Mouse (Mus musculus): ENCODE measurements around the gene Irf2bp1.
A peak's percentile ranks its signal among the peaks of the same experiment; 100 is the strongest.

Gene Irf2bp1

DNA sequence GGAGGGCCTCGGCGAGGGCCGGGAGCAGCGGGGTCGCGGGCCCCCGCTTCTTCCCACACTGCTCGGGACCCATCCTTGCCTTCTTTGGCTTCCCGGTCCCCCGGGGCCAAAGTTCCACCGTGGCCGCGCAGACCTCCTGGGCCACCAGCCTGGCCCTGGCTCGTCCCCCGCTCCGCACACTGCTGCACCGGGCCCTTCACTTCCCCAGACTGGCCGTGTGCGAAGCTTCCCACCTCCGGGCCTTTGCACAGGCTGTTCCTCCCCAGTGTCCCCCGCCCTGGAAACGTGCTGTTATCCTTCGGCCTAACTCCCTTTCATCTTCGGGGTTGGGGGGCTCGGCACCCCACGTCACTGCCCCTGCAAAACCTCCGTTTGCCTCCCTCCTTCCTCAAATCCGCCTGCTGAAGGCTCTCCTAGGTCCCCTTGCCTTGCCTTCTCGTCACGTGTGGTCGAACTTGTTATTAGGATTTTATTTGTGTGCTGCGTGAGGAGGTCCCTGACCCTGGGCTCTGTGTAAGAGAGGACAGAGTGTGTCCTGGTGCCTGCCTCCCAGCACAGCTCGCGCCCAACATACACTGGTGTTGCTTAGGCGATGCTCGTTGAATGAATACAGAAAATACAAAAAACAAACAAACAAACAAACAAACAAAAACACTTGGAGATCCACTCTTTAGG, 20.9 kb downstream of the Irf2bp1 start:
- no peak for DNase-seq (ENCODE audit: extremely low spot score, low read depth, low spot score)

DNA sequence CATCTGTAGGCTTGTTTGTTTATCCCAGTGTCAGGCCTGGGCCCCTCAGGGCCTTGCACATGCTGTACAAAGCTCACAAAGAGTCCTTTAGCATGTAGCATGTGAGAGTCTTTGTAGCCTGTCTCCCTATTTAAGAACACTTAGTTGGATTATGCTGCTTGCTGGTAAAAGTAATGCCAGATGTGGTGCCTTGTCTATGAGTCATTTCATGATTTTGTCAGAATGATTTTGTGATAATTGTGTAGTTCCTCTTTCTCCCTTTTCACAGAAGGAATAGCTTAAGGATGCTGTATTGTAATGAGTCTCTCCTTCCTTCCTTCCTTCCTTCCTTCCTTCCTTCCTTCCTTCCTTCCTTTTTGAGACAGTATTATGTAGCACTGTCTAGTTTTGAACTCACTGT, 24.2 kb downstream of the Irf2bp1 start:
- no peak for DNase-seq (ENCODE audit: extremely low spot score, low read depth, low spot score)

DNA sequence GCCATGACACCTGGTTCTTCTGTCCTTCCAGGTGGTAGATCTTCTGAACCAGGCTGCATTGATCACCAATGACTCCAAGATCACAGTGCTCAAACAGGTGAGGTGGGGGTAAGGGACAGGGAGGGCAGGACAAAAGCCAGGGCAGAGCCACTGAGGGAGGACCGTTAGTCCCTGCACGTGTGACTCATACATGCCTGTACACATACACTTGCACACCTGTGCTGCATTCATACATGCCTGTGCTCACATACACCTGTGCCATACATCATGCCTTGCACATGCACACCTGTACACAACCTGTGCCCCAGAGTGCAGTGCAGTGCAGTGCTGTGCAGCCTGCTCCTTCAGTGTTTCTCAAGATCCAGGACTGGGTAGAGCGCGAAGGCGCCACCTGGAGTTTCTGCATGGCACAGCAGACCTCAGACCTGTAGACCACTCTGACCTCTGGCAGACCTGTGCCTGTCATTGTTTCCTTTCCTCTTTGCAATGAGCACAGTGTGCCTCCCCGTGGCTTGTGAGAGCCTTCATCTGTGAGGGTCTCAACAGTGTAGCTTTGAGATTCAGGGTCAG, 25.3 kb downstream of the Irf2bp1 start:
- DNase-seq (ENCODE audit: extremely low spot score, low read depth, low spot score): peak; percentile 37

DNA sequence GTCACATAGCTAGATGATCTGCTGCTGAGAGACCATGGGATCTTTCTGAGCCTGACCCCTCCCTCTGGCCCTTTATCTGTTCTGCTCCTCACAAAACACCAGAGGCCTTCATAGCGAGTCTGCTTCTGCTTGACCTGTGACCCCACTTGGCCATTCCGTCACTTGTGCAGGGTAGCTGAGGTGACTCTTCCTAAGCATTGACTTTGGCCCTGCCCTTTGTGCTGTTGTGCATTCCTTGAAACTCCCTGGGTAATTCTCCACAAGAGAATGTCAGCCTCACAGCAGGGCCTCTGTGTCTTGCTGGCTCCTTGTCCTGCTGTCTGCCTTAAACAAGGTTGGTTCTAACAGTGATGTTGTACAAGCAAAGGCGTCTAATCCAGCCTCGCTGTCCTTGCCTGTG, 27.8 kb downstream of the Irf2bp1 start:
- DNase-seq (ENCODE audit: extremely low spot score, low read depth, low spot score): no peak

DNA sequence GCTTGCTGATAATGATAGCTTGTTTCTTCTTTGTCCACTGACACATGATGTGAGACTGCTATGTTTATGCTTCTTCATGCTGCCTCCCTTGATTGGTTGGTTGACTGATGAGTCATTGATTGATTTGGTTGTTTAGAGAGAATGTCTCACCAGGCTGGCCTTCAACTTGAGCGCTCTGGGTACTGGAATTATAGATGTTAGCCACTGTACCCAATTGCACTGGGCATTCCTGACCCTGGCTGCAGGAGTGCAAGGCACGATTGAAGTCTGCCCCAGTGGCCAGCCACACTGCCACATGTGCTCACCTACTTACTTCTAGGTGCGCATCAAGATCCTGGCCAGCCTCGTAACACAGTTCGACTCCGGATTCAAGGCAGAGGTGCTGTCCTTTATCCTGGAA, 40.8 kb downstream of the Irf2bp1 start:
- DNase-seq (ENCODE audit: extremely low spot score, low read depth, low spot score): no peak

DNA sequence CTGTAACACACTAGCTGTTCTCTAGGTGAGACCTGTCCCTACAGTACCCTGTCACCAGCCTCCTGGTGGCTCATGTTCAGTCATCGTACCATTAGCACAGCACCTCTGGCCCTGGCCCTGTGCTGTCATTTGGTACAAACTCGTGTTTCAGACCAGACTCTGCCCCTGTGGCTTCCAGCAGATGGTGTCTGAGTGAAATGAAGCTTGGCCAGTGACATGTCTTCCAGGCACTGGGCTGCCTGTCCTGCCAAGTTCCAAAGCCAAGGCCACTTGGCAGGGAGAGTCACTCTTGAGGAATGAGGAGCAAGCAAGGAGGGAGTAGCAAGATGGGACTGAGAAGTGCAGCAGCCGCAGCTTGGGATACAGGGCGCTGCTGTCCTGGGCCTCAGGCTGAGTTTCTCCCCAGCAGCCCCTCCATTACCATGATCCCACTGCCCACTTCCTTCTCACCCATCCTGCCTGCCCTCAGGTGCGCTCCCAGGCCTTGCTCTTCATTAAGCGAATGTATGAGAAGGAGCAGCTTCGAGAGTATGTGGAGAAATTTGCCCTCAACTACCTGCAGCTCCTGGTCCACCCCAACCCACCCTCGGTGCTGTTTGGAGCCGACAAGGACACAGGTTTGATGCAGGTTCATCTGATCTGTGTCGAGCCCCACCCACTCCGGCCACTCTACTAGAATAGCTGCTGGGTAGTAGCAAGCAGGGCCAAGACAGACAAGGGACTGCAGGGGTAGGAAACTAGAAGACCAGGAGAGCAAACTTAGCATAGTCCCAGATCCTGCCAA, 42.6 kb downstream of the Irf2bp1 start:
- no peak for DNase-seq (ENCODE audit: extremely low spot score, low read depth, low spot score)

DNA sequence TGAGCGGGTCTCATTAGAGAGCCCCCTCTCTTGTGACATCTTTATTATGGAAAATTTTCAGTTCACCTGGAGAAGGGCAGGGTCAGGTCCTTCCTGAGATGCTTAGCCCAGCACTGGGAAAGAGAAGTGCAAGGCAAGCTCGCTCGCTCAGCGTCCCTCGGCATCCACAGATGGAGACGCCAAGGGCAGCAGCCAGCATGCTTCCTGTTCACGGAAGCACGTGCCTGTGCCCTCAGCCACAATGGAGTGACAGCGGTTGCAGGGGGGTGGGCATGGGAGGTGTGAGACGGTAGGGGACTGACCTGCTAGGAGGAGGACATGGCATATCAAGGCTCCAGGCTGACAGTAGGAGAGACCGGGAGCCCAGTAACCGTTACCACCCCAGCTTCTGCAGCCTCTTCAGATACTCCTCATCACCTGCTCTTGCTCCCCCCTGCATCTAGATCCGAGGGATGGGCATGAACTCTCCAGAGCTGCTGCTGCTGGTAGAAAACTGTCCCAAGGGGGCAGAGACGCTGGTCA, 44.2 kb downstream of the Irf2bp1 start:
- DNase-seq (ENCODE audit: extremely low spot score, low read depth, low spot score): no peak

DNA sequence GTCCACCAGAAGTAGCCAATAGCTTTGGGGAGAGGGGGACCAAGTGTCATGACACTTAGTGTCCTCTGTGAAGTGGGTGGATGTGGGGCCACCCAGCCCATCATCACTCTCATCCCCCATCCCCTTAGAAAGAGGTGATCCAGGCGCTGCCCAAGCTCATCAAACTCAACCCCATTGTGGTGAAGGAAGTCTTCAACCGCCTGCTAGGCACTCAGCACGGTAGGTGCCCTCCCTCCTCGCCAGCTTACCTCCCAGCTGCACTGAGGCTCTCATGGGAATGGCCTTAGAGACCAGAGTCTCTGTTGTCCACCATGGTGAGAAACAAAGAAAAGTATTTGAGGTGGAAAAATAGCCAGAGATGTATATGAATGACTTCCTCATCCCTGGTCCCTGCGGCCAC, 45.4 kb downstream of the Irf2bp1 start:
- no peak for DNase-seq (ENCODE audit: extremely low spot score, low read depth, low spot score)

DNA sequence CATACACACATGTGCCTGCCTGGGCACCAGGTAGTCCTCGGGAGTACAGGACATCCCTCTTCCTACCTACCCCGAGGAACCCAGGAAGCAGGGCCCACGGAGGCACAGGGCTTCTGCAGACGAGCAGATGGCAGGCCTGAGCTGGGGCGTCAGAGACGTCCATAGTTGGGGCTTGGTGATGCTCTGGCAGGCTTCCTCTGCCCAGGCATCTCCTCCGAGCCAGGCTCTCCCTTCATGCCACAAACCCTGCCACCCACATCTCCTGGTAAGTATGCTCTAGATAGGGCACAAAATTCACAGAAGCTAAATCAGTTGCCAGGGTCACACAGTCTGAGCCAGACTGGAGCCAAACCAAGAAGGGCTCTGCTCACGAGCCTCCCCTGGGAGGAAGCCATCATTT, 46.3 kb downstream of the Irf2bp1 start:
- DNase-seq (ENCODE audit: extremely low spot score, low read depth, low spot score): no peak

DNA sequence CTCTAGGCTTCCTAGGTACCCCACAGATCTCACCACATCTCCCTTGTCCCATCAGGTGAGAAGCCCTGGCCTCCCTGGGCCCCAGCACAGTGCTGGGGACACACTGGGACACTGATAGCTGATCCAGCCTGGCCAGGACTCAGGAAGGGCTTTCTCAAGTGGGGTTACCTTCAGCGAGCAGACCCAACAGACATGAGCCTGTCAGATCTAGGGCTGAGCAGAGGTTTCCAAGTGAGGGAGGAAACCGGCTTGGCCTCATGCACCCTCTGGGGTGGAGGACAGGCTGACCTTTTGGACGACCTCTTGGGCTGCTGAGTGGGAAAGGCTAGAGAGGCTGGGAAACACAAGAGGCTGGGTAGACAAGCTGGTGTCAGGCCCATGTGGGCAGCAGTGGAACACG, 47.3 kb downstream of the Irf2bp1 start:
- DNase-seq (ENCODE audit: extremely low spot score, low read depth, low spot score): no peak

DNA sequence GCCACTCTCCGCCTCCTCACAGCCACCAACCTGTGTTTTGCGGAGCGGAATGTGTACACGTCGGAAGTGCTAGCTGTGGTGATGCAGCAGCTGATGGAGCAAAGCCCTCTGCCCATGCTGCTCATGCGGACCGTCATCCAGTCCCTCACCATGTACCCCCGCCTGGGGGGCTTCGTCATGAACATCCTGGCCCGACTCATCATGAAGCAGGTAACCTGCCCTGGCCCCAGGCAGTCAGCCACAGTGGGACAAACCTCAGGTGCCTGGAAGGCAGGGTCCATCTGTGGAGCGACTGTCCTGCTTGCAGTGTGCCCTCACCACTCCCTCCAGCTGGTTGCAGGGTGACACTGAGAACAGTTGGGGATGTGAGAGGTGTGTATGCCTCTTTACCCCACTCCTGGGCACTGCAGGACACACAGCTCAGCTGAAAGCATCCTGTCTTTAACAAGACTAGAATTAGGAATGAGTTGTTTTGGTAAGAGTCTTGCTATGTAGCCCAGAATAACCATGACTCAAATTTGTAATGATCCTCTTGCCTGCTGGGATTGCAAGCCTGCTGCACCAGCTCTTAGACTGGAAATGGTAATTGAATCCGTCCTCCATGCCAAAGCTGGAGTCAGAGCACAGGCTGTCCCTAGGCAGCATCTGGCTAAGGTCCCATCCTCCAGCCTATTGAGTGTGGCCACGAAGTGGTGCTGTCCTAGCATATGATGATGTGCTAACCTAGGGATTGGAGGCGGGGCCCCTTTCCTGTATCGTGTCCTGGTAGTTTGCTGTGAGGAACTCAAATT, 48.7 kb downstream of the Irf2bp1 start:
- no peak for DNase-seq (ENCODE audit: extremely low spot score, low read depth, low spot score)

DNA sequence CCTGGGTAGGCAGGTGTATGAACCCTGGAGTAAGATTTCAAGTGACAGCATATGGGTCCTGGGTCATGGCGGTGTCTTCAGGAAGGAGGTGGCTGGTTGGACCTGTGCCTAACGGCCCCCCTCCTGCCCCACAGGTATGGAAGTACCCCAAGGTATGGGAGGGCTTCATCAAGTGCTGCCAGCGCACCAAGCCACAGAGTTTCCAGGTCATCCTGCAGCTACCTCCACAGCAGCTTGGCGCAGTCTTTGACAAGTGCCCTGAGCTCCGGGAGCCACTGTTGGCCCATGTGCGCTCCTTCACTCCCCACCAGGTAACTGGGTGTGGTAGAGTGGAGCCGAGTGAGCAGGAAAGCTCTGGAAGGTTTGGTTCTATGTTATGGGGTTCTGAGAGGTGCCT, 49.3 kb downstream of the Irf2bp1 start:
- no peak for DNase-seq (ENCODE audit: extremely low spot score, low read depth, low spot score)

DNA sequence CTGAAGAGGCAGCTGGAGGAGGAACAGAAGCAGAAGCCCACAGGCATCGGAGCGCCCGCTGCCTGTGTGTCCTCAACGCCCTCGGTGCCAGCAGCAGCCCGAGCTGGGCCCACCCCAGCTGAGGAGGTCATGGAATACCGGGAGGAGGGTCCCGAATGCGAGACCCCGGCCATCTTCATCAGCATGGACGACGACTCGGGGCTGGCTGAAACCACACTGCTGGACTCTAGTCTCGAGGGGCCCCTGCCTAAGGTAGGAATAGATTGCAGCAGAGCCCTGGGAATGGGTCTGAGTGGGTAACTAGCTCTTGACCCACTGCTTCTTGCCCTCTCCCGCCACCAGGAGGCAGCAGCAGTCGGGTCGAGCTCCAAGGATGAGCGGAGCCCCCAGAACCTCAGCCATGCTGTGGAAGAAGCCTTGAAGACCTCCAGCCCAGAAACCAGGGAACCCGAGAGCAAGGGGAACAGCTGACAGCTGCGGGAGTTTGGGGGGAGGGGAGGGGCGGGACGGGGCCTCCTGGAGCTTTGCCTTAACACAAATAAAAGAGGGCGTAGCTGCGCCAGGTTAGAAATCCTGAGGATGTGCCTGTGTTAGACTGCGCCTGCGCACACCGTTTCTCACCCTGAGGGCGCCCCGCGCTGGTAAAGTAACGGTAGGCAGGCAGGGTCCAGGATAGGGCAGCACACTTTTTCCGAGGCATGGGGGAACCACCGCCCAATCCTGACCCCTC, 50.4 kb downstream of the Irf2bp1 start, which contains the start of gene Rsph6a:
Gene Rsph6a, plus strand, starts transcription at position 644 of the 730 bp plus-strand sequence.
- DNase-seq (ENCODE audit: extremely low spot score, low read depth, low spot score): no peak

DNA sequence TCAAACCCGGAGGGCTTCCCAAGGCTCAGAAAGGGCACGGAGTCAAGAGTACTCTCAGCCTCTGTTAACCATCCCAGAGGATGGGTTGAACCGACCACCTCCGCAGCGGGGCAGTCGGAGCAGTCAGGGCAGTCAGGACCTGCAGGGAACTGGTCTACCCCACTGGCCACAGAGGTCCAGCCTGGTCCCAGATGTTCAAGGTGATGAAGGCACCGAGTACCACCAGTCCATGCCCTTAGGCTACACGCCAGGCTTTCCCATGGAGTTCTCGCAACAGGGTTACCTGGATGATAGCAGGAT, 50.9 kb downstream of the Irf2bp1 start:
- DNase-seq (ENCODE audit: extremely low spot score, low read depth, low spot score): no peak

DNA sequence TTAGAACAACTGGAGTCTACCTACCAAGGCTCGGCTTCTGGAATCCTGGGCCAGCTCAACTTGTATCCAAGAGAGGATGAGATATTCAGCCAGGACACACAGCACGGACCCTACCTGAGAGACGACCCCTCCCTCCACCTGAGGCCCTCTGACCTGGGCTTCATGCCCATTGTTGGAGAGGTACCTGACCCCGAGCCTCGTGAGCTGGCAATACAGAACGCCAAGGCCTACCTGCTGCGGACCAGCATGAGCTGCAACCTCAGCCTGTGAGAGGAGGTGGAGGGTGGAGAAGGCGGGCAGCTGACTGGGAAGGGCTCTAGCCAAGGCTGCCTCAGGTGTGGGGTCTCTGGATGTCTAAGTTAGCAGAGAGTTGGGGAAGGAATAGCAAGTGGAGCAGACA, 51.3 kb downstream of the Irf2bp1 start:
- no peak for DNase-seq (ENCODE audit: extremely low spot score, low read depth, low spot score)

Data from hindlimb bud, embryonic 11.5 days (tissue).